Mouse (Mus musculus) layer of hippocampus, adult 2 months (tissue): Measurements from ENCODE around the gene Gm37596. TPM values are rescaled to one million over a fixed set of nuclear protein-coding genes. Genes with fewer than 3 reads are reported as not detected.
"Not testable (repeated sequence)": the region's sequence is repeated elsewhere in the genome, so short reads cannot be mapped to it uniquely, and the experiment has no call there.

Experiments
- DNase-seq, 2 experiments: peaks; one replicate each; pipeline ENCODE4 v3.0.0; 2022; ENCODE audit warnings: low spot score in 2 of 2
- H3K27ac ChIP-seq: fragments of 200-600 bp; 2 replicates; pipeline ENCODE4 v1.8.1; 2022
- H3K4me3 ChIP-seq: fragments of 200-600 bp; 2 replicates; pipeline ENCODE4 v1.8.1; 2022; ENCODE audit warnings: mild to moderate bottlenecking
- CTCF ChIP-seq: fragments of 200-600 bp; conservative IDR thresholded peaks from 2 replicates; pipeline ENCODE4 v1.8.1; 2022; ENCODE audit warnings: antibody characterized with exemption, mild to moderate bottlenecking, moderate library complexity
- long read RNA-seq, 2 experiments: library from polyadenylated mRNA; stranded (forward); transcript quantifications; one replicate each; pipeline ENCODE4 v2.0.0; 2021; ENCODE audit warnings: borderline mapping rate in 2 of 2
- total RNA-seq, 2 experiments: library from RNA; stranded (reverse); gene quantifications; 2 replicates each; pipeline ENCODE4 v1.2.3; 2021

Gene Gm37596
- not detected for total RNA-seq
- long read RNA-seq, experiment 1: 0 reads
- long read RNA-seq, experiment 2: 0 reads

DNA sequence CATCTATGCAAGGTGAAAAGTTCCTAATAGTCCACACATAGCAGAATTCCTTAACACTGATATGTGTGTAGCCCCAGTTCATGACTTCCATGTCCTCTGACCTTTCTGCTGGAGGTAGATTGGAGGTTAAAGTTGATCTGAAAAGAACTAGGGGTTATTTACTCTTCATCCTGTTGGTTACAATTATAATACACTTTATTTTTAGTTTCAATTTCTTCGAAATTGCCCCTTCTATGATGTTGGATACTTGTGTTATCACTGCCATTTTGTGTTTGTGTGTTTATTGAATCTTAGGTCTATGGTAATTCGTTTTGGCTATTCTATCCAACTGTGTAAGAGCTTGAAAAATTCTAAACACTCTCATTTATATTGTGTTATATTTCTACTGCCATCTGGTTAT lies at the start of gene Gm37596:
Gene Gm37596, minus strand, starts transcription at position 101 of the 400 bp plus-strand sequence.
- not testable (repeated sequence) for H3K4me3 ChIP-seq, DNase-seq, H3K27ac ChIP-seq

DNA sequence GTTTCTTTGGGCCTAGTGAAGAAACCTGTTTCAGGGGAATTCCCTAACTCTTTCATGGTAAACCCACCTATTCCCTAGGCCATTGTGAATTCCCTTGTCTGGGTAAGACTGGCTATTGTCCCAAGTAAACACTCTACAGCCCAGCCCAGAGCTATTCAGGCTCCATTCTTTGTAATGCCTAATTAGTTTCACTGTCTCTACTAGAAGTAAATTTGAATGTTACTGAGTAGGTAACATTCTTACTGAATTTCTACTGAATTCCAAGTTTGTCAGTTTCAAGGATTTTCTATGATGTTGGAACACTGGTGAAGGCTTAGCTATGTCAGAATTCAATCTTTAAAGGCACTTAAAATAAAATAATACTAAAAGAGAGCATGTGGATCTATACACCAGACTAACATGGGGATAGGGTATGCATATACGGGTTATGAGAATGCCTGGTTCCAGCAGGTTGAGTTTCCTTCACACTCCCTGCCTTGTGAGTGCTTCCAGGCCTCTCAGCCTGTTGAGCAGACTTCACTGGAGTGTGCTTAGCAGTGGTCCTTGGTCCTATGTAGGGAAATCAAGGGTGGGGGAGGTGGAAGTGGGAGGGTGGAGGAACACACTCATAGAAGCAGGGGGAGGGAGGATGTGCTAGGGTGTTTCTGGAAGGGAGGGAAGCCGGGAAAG lies 16.2 kb upstream of the Gm37596 start:
- not testable (repeated sequence) for H3K27ac ChIP-seq, H3K4me3 ChIP-seq, DNase-seq

DNA sequence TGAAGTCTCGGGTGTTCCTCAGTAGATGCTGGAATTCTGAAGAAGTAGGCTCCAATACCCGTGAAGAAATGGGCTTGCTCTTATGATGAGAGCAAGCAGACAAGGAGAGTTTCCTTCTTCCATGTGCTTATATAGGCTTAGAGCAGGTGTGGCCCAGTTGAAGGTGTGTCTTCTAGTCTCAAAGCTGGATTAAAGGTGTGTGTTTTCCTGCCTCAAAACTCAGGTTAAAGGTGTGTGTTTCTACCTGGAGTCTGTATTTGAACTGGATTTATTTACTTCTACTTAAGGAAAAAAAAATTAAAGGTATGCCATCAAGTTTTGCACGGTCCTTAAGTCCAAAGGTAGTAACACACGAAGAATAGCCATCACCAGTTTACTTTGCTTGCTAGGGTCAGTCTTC lies 16.7 kb downstream of the Gm37596 start, which contains the start of gene Tdpoz1:
Gene Tdpoz1, minus strand, starts transcription at position 101 of the 400 bp plus-strand sequence.
- not testable (repeated sequence) for H3K4me3 ChIP-seq, DNase-seq, H3K27ac ChIP-seq

DNA sequence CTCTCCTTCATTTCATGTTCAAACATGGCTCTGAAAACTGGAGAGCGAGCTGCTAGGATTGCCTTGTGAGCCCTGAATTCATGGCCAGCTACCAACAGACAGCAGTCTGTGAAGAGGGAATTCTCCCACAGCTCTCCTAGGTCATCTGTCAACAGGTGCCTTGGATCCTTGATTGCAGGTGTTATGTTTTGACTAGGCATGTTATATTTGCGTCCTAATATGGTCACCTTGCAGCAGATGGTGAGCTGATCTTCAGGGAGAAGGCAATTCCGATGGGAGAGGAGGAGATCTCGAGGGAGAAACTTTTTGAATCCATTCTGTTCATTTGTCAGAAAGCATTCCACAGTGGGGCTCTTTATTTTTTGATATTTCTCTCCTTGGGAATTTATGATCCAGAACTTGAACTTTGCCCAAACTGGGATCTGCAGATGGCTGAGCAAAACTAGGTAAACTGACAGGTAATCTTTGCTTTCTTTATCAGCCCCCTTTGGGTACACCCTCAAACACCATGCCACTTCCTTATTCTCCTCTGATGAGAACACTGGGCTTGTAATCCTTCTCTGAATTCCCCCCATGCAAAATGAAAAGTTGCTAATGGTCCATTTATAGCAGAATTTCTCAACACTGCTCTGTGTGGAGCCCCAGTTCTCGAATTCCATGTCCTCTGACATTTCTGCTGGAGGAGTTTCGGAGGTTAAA lies 21.9 kb downstream of the Gm37596 start:
- H3K4me3 ChIP-seq, H3K27ac ChIP-seq, DNase-seq: not testable (repeated sequence)

DNA sequence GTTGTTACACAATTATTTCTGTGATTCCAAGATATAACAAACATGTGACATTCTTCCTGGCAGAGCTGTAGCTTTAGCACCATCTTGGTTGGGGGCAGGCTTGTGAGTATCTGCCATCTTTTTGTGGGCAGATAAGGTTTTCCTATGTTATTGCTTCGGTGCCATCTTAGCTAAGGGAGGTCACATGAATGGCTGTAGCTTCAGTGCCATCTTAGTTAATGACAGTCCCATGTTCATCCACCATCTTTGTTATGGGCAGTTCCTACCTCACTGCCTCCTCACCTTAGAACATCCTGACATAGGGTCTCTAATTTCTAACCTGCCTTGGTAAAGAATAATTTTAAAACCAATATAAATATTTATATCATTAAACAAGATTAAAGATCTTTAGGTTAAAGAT lies 38.6 kb downstream of the Gm37596 start:
- Histone ChIP-seq H3K4me3 (no peak overlapping the region), H3K27ac (no peak overlapping the region)
- no peak for DNase-seq
- TF ChIP-seq CTCF: no peak

DNA sequence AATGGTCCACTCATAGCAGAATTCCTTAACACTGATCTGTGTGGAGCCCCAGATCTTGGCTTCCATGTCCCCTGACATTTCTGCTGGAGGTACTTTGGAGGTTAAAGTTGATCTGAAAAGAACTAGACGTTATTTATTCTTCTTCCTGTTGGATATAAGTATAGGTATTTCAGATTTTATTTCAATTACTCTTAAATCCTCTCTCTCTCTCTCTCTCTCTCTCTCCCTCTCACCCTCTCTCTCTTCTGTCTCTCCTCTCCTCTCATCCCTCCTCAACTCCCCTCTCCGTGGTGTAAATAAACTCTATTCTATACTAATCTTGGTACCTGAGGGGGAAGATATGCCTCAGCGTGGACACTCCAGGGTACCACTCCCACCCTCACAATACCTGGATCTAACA lies 40.3 kb downstream of the Gm37596 start, which contains the start of gene Tdpoz2:
Gene Tdpoz2, minus strand, starts transcription at position 101 of the 400 bp plus-strand sequence.
- no peak for TF ChIP-seq CTCF
- Histone ChIP-seq H3K4me3 (no peak within 1 kb of the TSS), H3K27ac (no peak within 1 kb of the TSS)
- no peak for DNase-seq

Other genes with a start within 250 kb of the Gm37596 start
- not detected for gene Tchhl1, start 224.3 kb downstream of the Gm37596 start, total RNA-seq
- gene S100a11, start 172.6 kb downstream of the Gm37596 start, total RNA-seq: 1 to 10 TPM; 6.8 to 7.4 TPM
- 10 to 100 TPM; 18.7 to 23.6 TPM for gene S100a10, start 138.0 kb downstream of the Gm37596 start, total RNA-seq
- not detected for gene Tdpoz2, start 40.4 kb downstream of the Gm37596 start, total RNA-seq
- gene Tdpoz1, start 16.8 kb downstream of the Gm37596 start, total RNA-seq: not detected
- not detected for gene Gm5773, start 79.9 kb upstream of the Gm37596 start, total RNA-seq
- gene Tdpoz4, start 103.3 kb upstream of the Gm37596 start, total RNA-seq: not detected
- gene Tdpoz3, start 132.9 kb upstream of the Gm37596 start, total RNA-seq: not detected